Mouse (Mus musculus) layer of hippocampus, postnatal 14 days (tissue): ENCODE measurements at regions not wholly inside any gene's neighbourhood (a gene's known extent, or its start where the extent isn't known, plus 50 kb on each side); places are given as distances from the start of the nearest gene placed in this dataset.

Experiments used
- DNase-seq, 2 experiments: peaks; one replicate each; pipeline ENCODE4 v3.0.0; 2021 to 2022; ENCODE audit warnings: low spot score in 2 of 2, mixed read lengths in 1 of 2

DNA sequence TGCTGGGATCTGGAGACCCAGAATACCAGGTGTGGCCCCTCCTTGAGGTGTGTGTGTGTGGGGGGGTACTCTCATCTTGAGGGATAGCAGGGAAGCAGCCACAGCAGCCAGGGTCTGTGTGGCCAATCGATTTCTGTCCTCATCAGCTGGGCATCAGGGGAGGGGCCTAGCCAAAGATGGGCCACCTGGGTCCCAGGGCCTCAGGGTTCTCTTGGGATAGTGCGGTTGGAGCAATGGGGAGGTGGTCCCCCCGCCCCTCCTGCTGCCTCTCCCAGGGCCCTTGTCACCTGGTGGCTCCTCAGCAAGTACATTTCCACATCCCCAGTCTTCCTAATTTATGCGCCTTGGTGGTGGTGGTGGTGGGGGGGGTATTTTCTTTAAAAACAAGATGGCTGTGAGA, 55.4 kb downstream of the Uncx start:
- no peak for DNase-seq

DNA sequence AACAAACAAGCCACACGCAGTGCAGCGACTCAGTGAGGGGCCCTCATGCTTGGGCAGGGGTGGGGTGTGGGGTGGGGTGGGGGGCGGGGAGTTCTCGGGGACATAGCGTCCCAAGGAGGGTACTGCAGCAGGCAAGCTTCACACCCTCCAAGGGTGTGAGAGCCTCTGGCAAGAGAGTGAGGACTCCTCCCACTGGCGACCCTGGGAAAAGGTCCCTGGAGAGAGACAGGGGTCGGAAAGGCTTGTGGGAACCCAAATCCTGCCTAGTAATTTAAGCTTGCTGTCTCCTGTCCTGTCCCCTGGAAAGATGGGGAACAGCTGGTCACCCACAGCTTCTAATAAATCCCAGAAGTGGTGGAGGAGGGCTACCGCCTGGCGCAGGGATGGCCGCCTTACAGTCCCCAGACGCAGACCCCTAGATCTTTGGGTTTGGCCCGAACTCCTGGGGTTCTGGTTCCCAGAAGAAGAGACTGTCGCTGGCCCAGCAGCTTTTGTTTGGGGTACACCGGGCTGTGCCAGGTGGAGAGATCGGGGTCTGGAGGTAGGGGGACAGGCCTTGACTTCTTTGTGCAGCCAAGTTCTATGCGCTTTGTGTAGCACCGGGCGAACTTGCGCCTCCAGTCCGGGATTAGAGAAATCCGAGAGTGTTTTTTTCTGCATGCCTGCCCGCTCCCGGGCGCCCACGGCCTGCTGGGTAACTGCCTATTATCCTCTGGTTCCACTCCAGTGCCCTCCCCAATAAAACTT, 56.1 kb downstream of the Uncx start:
- no peak for DNase-seq

DNA sequence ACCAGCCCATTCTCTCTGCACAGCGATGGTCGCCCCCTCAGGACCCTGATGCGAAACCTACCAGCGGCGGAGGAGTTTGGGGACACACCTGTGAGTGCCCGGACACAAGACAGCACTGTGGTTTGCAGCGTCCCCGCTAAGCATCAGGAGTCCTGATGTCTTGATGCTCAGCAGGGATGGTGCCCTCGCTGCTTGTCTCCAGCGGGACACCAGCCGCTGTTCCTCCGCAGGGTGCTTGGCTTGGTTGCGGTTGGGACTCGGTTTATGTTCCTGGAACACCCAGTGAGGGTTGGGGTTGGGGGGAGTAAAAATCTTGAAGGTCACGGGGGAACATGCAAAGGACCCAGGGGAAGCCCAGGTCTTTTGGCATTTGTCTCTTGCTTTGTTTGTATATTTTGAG, 56.9 kb downstream of the Uncx start:
- DNase-seq = no peak

DNA sequence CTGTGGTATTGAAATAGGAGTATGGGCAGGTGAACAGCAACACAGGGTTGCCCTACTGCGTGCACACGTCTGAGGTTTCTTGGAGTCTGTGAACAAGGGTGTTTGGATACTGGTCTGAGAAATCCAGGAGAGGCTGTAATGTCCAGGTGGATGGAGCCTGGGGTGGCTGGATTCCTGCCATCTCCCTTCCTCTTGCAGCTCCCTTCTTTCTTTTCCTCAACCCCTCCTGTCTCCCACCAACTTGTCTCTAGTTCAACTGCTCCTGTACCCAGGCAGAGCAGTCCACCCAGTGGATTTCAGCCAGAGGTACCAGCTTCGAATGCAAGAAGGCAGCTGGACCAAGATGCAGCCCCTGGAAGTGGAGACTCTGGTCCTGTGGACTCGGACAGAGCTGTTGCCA, 59.6 kb downstream of the Uncx start:
- DNase-seq = no peak

DNA sequence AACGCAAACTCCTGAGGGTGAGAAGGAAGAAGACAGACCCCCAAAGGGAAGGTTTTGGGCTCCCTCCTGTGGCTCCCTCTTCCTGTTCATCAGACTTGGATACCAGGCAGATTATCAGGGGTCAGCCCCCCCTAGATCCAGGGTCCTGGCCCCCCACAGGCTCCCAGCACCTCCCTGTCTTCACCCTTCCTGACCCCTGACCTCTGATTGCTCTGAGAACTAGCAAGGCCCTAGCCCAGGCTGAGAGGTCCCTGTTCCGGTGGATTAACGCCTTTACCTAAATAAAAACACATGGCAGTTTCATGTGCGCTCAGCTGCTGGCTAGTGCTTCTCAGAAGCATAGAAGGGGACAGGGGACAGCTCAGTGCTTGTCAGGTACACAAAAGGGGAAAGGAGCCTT, 60.2 kb downstream of the Uncx start:
- no peak for DNase-seq

DNA sequence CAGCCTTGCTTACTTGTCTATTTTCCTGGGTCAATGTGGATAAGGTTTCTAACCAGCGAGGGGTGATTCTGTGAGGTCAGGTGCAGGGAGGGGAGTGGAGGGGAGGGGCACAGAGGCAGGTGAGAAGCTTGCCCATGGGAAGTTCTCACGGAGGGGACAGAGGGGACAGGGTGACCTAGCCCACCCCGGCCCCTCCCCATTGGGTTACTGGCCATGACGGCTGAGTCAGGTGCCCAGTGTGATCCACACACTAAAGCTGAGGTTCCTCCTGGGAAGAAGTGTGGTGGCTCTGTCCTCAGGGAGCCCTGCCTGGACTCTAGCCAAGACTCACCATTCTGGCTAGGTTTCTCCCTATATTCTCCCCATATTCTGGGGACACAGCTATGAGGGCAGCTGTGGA, 61.0 kb downstream of the Uncx start:
- no peak for DNase-seq

DNA sequence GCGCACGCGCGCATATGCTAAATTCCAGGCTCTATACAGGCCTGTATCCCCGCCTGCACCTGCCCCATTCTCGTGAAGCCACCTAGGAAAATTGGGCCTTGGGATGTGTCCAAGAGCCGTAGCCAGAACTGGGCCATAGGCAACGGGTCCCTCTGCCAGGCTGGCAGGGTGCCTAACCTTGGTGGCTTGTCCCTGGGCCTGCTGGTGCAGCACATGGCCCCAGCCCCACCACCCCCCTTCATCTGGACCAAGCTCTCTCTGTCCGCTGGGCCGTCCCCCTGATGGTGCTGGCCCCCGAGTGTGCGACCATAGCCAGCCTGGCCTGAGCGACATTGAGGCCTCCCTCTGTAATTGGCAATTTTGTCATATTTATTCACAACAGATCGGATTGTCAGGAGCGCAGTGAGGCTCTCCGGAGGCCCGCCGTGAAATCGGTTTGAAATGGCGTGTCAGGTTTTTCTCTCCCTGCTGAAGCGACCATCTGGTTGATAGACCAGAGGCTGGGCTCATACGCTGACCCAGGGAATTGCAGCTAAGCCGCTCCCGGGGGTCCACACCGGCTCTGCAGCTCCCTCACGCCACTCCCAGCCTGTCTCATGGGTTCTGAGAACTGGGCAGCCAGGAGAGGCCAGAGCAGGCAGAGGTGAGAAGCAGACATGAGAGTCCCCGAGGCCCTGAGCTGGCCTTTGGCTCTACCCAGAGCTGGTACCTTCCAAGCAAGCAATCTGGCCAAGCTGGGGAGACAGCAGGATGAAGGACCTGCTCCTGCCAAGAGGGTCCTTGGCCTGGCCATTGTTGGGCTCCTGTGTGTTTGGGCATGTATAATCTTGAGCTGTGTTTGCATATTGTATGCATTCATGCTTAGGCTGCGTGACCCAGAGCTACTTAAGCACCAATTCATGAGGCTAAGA, 67.6 kb downstream of the Uncx start:
- DNase-seq = peak; percentile 8 to 10

DNA sequence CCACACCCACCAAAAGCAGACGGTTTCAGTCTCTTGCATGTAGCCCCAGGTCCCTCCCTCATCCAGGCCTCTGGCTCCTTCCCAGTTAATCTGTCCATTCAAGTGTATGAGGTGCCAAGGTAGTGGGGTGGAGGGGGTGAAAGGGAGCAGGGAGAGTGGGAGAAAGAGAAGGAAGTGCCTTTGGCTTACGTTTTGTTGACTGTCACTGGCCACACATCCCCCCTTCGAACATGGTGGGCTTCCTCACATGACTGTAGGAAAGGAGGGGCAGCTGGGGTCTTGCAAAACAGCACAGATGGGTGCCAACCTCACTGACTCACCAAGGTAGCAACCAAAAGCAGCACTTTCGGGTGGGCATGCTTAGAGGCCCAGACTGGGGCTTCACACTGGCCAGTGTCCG, 68.9 kb downstream of the Uncx start:
- no peak for DNase-seq

DNA sequence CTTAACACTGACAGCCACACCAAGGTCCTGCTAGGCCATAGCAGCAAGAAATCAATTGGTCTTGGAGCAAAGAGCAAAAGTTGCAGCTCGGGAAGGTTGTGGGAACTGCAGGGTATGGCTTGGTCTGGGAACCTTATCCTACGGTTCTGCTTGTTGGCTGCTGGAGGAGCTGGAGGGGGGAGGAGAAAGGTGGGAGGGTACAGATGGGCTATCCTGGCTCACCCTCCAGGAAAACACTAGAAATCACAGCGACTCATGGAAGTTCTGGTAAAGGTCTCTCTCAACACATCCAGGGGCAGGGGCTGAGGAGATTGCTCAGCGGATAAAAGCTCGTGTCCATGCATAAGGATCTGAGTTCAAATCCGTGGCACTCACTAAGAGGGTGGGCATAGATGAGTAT, 69.4 kb downstream of the Uncx start:
- no peak for DNase-seq

DNA sequence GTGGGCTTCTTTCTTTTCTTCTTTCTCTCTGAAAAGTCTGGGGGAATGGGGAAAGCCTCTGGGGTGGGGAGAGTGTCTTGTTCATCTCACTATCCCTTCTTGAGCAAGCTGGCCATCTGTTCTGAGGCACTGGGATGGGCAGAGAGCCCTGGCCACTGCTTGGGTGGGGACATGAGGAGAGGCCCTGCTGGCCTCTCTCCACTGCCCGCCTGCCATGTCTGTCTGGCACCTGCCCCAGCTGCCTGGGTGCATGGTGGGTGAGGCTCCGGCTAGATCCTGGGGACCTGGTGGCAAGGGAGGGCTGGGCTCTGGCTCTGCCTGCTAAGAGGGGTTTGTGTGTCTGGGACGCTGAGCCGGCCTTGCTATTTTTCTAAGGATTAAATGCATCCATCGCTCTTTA, 70.3 kb downstream of the Uncx start:
- no peak for DNase-seq

DNA sequence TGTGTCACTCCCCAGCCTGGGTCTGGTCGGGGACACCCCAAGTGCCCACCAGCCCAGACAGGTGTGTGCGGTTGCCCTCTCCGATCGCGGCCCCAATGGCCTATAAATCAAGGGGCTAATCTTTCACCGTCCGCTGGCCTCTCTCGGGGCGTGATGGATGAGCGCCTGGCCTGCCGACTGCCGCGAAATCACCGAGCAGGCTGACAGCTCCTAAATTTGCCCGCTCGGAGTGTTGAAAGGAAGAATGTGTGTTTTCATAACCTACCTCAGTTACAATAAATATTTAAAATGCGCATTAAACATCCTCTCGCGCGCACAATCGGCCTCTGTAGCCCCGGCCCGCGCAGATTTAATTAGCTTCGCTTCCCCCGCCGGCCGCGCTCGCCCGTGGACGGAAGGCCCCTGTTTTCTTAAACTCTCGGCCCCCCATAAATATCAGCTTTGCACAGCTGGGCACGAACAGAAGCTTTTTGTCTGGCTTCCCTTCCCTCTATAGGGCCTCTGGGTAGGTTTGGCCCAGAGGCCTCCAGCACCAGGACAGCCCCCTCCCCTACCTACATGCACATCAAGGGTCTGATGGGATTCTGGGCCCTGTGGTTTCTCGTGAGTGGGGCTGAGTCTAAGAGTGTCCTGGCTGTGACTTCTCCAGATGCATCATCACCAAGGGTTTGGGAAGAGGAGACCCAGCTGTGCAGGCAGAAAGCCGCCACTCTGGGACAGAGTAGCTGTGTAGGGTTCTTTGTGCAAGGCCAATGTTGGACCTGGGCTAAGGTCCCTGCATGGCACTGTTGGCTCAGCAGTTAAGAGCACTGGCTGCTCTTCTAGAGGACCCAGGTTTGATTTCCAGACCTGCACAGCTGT, 76.2 kb downstream of the Uncx start:
- DNase-seq = no peak

DNA sequence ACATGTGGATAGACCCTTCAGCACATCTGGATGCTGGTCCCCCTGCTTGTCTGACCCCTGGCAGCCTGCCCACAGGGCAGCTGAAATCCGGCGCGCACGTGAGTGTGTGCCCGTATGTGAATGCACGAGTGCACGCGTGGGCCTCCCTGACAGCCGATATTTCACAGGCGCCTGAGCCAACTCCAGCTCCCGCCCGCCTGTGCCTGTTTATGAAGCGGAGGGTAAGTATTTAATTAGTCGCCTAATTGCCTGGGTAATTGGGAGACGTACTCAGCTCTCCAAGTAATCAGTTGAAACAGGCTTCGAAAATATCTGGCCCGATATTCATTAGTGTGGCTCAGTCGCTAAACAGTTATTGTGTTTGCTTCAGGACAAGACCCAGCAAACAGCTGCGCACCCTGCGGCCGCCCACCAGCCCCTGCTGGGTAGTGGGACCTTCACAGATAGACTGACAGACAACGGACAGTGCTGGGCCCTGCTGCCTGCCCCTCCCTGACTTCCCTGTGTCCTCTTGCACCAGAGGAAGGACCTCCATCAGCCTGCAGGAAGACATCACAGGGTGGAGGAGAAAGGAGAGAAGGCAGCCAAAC, 82.7 kb downstream of the Uncx start:
- peak; percentile 36 to 74 for DNase-seq

DNA sequence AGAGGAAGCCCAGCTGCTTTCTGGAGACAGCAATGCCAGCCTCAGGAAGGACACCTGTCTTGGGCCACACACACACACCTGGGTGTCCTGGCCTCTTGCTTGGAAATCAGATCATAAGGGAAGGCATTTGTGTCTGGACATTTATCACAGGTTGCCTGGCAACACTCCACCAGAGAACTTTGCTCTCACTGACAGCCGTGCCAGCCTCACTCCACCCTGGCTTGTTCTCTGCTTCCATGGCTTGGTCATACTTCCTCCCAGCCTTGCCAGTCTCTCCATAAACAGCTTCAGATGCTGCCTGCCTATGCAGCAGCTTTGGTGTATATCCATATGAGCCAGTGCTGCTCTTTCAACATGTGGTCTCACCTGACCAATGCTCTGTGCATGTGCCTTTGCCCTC, 84.3 kb downstream of the Uncx start:
- no peak for DNase-seq

DNA sequence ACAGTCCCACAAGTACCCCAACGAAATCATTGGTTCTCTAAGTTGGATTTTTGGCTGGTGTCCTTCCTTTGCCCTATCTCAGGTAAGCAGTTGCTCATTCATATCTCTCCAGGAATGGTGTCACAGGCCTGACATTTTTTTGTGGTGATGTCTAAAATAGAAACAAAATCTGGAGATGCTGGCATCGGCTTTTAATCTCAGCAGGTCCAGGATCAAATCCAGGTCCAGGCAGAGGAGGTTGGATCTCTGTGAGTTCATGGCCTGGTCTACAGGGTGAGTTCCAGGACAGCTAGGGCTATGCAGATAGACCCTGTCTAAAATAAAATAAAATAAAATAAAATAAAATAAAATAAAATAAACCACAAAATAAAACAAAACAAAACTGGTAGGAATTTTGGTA, 93.7 kb downstream of the Uncx start:
- DNase-seq = no peak

DNA sequence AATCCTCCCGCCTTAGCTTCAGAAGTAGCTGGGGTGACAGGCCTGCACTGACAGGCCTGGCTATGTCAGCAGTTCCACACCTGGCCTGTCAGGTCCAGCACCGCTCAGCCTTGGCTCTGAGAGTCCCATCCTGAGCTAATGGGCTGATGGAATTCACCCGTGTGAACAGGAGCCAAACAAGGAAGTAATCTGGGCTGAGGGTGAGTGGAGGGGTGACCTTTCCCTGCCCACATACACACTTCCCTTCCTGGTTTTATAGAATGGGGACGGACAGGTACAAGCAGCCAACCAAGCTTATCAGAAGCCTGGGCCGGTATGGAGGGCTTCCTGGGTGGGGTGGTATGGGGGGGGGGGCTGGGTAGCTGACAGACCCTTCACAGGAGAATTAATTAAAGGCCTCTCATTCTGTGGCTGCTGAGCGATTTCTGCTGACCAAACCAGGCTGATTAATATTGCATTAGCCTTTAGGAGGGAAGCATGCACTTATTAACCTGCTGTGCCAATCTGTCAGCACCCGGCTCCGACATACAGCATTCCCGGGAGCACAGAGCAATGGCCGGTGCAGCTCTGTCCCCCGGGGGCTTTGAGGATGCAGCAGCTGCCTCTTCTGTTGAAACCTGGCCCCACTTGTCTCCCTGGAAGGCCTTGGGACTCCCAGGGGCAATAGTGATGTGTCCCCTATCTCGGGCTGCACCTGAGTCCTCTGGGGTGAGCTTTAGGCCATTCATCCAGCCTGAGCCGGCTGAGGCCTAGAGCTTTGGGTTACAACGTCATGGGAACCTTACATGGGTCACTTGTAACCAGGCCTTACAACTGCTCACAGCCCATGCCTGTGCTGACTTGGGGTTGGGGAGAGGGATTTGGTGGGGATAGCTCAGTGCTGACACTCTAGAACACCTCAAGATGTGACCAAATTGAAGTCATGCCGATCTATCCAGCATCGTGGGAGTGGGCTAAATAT, 95.2 kb downstream of the Micall2 start:
- DNase-seq = no peak

DNA sequence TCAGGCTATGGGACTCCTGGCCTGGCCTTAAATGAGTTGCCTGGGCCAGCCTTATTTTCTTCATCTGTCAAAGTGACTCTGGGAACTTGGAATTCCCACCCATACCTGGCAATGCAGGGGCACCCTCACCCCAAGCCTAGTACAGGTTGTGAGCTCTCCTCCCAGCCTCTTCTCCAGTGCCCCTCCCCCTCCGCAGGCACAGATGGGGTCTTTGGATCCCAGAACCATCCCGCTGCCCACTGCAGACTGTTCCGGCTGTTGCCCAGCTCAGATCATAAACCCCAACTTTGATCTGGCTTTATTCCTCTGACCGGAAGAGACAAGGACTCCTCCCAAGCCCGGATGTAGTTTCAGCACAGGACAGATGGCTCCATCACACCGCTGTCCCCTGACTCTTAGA, 91.3 kb downstream of the Micall2 start:
- DNase-seq = no peak

DNA sequence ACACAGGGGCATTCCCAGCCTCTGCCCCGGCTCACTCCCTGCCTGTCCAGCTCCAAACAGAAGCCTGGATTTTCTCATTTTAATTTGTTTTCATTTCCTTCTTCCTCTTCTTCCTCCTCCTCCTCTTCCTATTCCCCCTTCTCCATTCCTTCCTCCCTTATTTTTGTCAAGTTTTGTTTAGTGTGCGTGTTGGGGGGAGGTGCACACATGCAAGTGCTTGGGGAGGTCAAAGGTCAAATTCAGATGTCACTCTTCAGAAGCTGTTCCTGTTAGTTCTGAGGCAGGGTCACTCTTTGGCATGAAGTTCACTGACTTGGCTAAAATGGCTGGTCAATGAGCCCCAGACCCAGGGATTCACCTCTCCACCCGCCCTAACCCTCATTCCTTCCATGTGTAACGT, 85.1 kb downstream of the Micall2 start:
- DNase-seq = no peak
